Mouse (Mus musculus) common myeloid progenitor, adult 5-6 weeks (primary cell): ENCODE measurements around the gene Tekt5. TPM values are rescaled to one million over a fixed set of nuclear protein-coding genes. Genes with fewer than 3 reads are reported as not detected.

ENCODE experiments used
- ATAC-seq: replicated peaks from 2 replicates; pipeline ENCODE4 v1.8.0; 2016; ENCODE audit warnings: low read depth, mild to moderate bottlenecking, moderate TSS enrichment, inconsistent platforms; ENCODE audit not compliant: poor library complexity, severe bottlenecking
- total RNA-seq: library from RNA; stranded (forward); fragments of 200-1000, 187-1606 nt; gene quantifications from 2 replicates; pipeline ENCODE4 v1.2.3, GENCODE M21; 2017

Gene Tekt5
- total RNA-seq, 1 experiment from 2014 or later: not detected

GRCm38 (mm10) chr16:10384060-10384497 is 11.2 kb downstream of the Tekt5 start:
- ATAC-seq: peak; percentile 95

- no peak for ATAC-seq
Measured at GRCm38 (mm10) chr16:10379531-10379930, 15.8 kb downstream of the Tekt5 start.

- no peak for ATAC-seq
Measured at GRCm38 (mm10) chr16:10377286-10377685, 18.0 kb downstream of the Tekt5 start.

- ATAC-seq: no peak
Measured at GRCm38 (mm10) chr16:10374254-10375011, 20.9 kb downstream of the Tekt5 start.

GRCm38 (mm10) chr16:10372372-10372771 is 22.9 kb downstream of the Tekt5 start:
- no peak for ATAC-seq

- no peak for ATAC-seq
Measured at GRCm38 (mm10) chr16:10369996-10370395, 25.3 kb downstream of the Tekt5 start.

- no peak for ATAC-seq
Measured at GRCm38 (mm10) chr16:10369468-10369934, 25.8 kb downstream of the Tekt5 start.

GRCm38 (mm10) chr16:10366240-10367217 is 28.8 kb downstream of the Tekt5 start:
- ATAC-seq: no peak

GRCm38 (mm10) chr16:10365796-10366195 is 29.5 kb downstream of the Tekt5 start:
- ATAC-seq: no peak

GRCm38 (mm10) chr16:10363061-10363460 is 32.2 kb downstream of the Tekt5 start:
- no peak for ATAC-seq

GRCm38 (mm10) chr16:10359241-10359640 is 36.0 kb downstream of the Tekt5 start:
- ATAC-seq: no peak

GRCm38 (mm10) chr16:10358010-10358934 is 37.0 kb downstream of the Tekt5 start:
- peak; percentile 96 for ATAC-seq

GRCm38 (mm10) chr16:10355004-10355403 is 40.3 kb downstream of the Tekt5 start:
- ATAC-seq: no peak

- ATAC-seq: no peak
Measured at GRCm38 (mm10) chr16:10351050-10351636, 44.1 kb downstream of the Tekt5 start.

GRCm38 (mm10) chr16:10349876-10350275 is 45.4 kb downstream of the Tekt5 start:
- ATAC-seq: no peak

GRCm38 (mm10) chr16:10349436-10349835 is 45.9 kb downstream of the Tekt5 start:
- no peak for ATAC-seq

GRCm38 (mm10) chr16:10347551-10347950 is 47.7 kb downstream of the Tekt5 start:
- no peak for ATAC-seq

GRCm38 (mm10) chr16:10341110-10341509 is 54.2 kb downstream of the Tekt5 start:
- ATAC-seq: no peak

GRCm38 (mm10) chr16:10339930-10340329 is 55.4 kb downstream of the Tekt5 start:
- ATAC-seq: no peak
